ENCODE assay signal across 8 mouse cellular contexts in genomic region chr11:88047871-88048531, GRCm38 (mm10). TPM values are rescaled to one million over a fixed set of nuclear protein-coding genes. Genes with fewer than 3 reads are reported as not detected.
DNase-seq lines count a peak whose midpoint lies in the region; ATAC-seq lines count a peak whose summit lies in the region.

No protein-coding gene starts in this region.

- peak overlapping the region; percentile 98 for H3K4me3 ChIP-seq in limb, embryonic 12.5 days (replicated peaks)
- peak overlapping the region; percentile 97 for H3K4me3 ChIP-seq in midbrain, embryonic 12.5 days

- peak; percentile 98 for DNase-seq in heart, adult 11 months
- no peak for DNase-seq in heart, adult 8-10 months (ENCODE audit: low spot score)
- peak; percentile 72 for DNase-seq in embryo, embryonic 10.5 days (ENCODE audit: low spot score)
- DNase-seq in kidney, adult 18-20 months, result peak; percentile 72
- DNase-seq in spleen, adult 12 weeks (ENCODE audit: low spot score), result peak; percentile 62

- no peaks in the 10 kb centered on the region for H3K9me3 ChIP-seq in limb, embryonic 12.5 days
- no peaks in the 10 kb centered on the region for H3K9me3 ChIP-seq in midbrain, embryonic 12.5 days

- H3K9ac ChIP-seq in limb, embryonic 12.5 days (replicated peaks), result peak overlapping the region; percentile 99
- peak overlapping the region; percentile 99 for H3K9ac ChIP-seq in midbrain, embryonic 12.5 days (replicated peaks)

- H3K4me2 ChIP-seq in limb, embryonic 12.5 days, result peak overlapping the region; percentile 88
- H3K4me2 ChIP-seq in midbrain, embryonic 12.5 days (replicated peaks), result peak overlapping the region; percentile 90

- H3K36me3 ChIP-seq in limb, embryonic 12.5 days, result peaks cover 32% of the 10 kb centered on the region
- peaks cover 24% of the 10 kb centered on the region for H3K36me3 ChIP-seq in midbrain, embryonic 12.5 days

- ATAC-seq in granulocyte monocyte progenitor cell, adult 5-6 weeks (replicated peaks; ENCODE audit: poor library complexity, severe bottlenecking), result peak; percentile 57
- 0 out of 2 replicates have a peak, but pooled peaks have one; percentile 40 for ATAC-seq in limb, embryonic 12.5 days (ENCODE audit: insufficient number of reproducible peaks, insufficient read depth, low FRiP score, low TSS enrichment, low read depth)
- ATAC-seq in midbrain, embryonic 12.5 days (ENCODE audit: low FRiP score, low read depth), result peak; percentile 84

- no peaks in the 10 kb centered on the region for H3K27me3 ChIP-seq in limb, embryonic 12.5 days
- H3K27me3 ChIP-seq in midbrain, embryonic 12.5 days, result no peaks in the 10 kb centered on the region

- peak overlapping the region; percentile 100 for H3K27ac ChIP-seq in limb, embryonic 12.5 days
- H3K27ac ChIP-seq in midbrain, embryonic 12.5 days (replicated peaks), result peak overlapping the region; percentile 99

- H3K4me1 ChIP-seq in limb, embryonic 12.5 days (replicated peaks), result peaks cover 27% of the 10 kb centered on the region
- peaks cover 38% of the 10 kb centered on the region for H3K4me1 ChIP-seq in midbrain, embryonic 12.5 days

- WGBS in limb, embryonic 12.5 days, result under 1% methylated on average over 69 of the region's 76 CpGs
- under 1% methylated on average over 75 of the region's 76 CpGs for WGBS in midbrain, embryonic 12.5 days

RNA-seq across cellular contexts. Expression of gene Srsf1, which starts 0.8 kb away (rescaled TPM):
- 100 to 1,000 TPM in 3 of 4 experiments, 10 to 100 TPM in 1; 97.6 to 103 (median 102) TPM for total RNA-seq in heart, adult 8-10 months (2022)
- total RNA-seq in granulocyte monocyte progenitor cell, adult 5-6 weeks (2014; fragmentation: Nextera tagmentation), result 195 and 201 TPM in 2 replicates
- total RNA-seq in granulocyte monocyte progenitor cell, adult 5-6 weeks (2017), result 500 and 715 TPM in 2 replicates
- polyA plus RNA-seq in limb, embryonic 12.5 days (2016; fragmentation: Nextera tagmentation; extraction: Ambion mirVana), result 505 and 534 TPM in 2 replicates
- 484 and 550 TPM in 2 replicates for polyA plus RNA-seq in midbrain, embryonic 12.5 days (2016; fragmentation: Nextera tagmentation; extraction: Ambion mirVana)

RNA-seq across cellular contexts. Expression of gene Vezf1, which starts 20.1 kb away (rescaled TPM):
- total RNA-seq in heart, adult 8-10 months (2022), result 10 to 100 TPM; 39.8 to 44.7 (median 41.8) TPM
- 28.2 and 32.0 TPM in 2 replicates for total RNA-seq in granulocyte monocyte progenitor cell, adult 5-6 weeks (2014; fragmentation: Nextera tagmentation)
- total RNA-seq in granulocyte monocyte progenitor cell, adult 5-6 weeks (2017), result 14.3 and 15.8 TPM in 2 replicates
- polyA plus RNA-seq in limb, embryonic 12.5 days (2016; fragmentation: Nextera tagmentation; extraction: Ambion mirVana), result 56.0 and 65.8 TPM in 2 replicates
- polyA plus RNA-seq in midbrain, embryonic 12.5 days (2016; fragmentation: Nextera tagmentation; extraction: Ambion mirVana), result 88.6 and 95.5 TPM in 2 replicates

RNA-seq across cellular contexts. Expression of gene Cuedc1, which starts 49.9 kb away (rescaled TPM):
- 10 to 100 TPM; 47.5 to 55.7 (median 51.0) TPM for total RNA-seq in heart, adult 8-10 months (2022)
- 0.92 and 1.1 TPM in 2 replicates for total RNA-seq in granulocyte monocyte progenitor cell, adult 5-6 weeks (2014; fragmentation: Nextera tagmentation)
- 1.5 and 1.6 TPM in 2 replicates for total RNA-seq in granulocyte monocyte progenitor cell, adult 5-6 weeks (2017)
- 32.1 and 37.3 TPM in 2 replicates for polyA plus RNA-seq in limb, embryonic 12.5 days (2016; fragmentation: Nextera tagmentation; extraction: Ambion mirVana)
- 40.5 and 45.7 TPM in 2 replicates for polyA plus RNA-seq in midbrain, embryonic 12.5 days (2016; fragmentation: Nextera tagmentation; extraction: Ambion mirVana)

Comparison
In these comparisons a context has a peak if more than half of its experiments do, and no peak if none do; other contexts are left out.
1. RNA of gene Cuedc1, which starts 49.9 kb away (total RNA-seq): 47.5 to 55.7 TPM in heart, adult 8-10 months; 0.92 to 1.6 TPM in granulocyte monocyte progenitor cell, adult 5-6 weeks; every median in the first group is over 10 times any median in the second.
2. Peak in every context shown above with its lines, with median percentiles within 50 percentile points of each other: ATAC-seq.